Mouse (Mus musculus): ENCODE measurements around the gene Zkscan6. TPM values are rescaled to one million over a fixed set of nuclear protein-coding genes. Genes with fewer than 3 reads are reported as not detected.

Zkscan6 gene
- polyA plus RNA-seq, 1 experiment from 2014 or later, result 5.5 TPM

DNA sequence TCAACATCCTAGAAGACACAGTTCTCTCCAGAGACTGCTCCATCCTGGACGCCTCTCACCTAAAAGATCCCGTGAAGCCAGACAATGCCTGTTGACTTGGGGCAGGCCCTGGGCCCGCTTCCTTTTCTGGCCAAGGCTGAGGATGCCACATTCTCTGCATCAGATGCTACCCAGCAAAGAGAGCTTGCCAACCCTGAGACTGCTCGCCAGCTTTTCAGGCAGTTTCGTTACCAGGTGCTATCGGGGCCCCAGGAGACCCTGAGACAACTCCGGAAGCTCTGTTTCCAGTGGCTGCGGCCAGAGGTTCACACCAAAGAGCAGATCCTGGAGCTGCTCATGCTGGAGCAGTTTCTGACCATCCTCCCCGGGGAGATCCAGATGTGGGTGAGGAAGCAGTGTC, 7.4 kb downstream of the Zkscan6 start:
- Histone ChIP-seq H3K4me3 (replicated peaks) (no peak overlapping the region), H3K4me2 (no peak overlapping the region), H3K9ac (no peak overlapping the region), H3K36me3 (replicated peaks) (peaks cover 42% of the 10 kb centered on the region), H3K27me3 (no peaks in the 10 kb centered on the region), H3K27ac (replicated peaks) (no peak overlapping the region), H3K4me1 (replicated peaks) (no peaks in the 10 kb centered on the region), H3K9me3 (replicated peaks) (no peaks in the 10 kb centered on the region)
- no peak for ATAC-seq (ENCODE audit: insufficient read depth)
- WGBS (ENCODE audit: insufficient replicate concordance), result 85% methylated on average over 9 of the region's 9 CpGs

DNA sequence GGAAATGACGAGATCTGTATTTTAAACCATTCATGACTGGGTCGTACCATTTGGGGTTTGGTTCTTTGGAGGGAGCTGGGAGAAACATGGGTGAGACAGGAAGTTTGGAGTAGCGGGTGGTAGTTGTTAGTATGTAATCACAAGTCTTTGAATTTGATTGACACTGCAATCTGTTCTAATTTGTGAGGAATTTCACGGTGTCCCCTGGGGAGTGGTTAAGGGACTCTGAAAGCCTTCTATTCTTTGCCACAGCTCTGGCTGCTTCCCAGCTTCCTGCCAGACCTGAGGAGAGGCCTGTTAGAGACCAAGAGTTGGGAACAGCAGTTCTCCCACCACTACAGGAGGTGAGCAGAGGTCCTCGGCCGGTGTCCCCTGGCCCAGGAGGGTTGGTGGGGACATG, 9.3 kb downstream of the Zkscan6 start:
- Histone ChIP-seq H3K4me1 (replicated peaks) (no peaks in the 10 kb centered on the region), H3K36me3 (replicated peaks) (peaks cover 45% of the 10 kb centered on the region), H3K9ac (no peak overlapping the region), H3K4me2 (no peak overlapping the region), H3K27me3 (no peaks in the 10 kb centered on the region), H3K9me3 (replicated peaks) (no peaks in the 10 kb centered on the region), H3K27ac (replicated peaks) (no peak overlapping the region), H3K4me3 (replicated peaks) (no peak overlapping the region)
- 77% methylated on average over 6 of the region's 6 CpGs for WGBS (ENCODE audit: insufficient replicate concordance)
- ATAC-seq (ENCODE audit: insufficient read depth), result no peak

GRCm38 (mm10) chr11:65818193-65818592, 11.2 kb downstream of the Zkscan6 start:
- Histone ChIP-seq H3K4me2 (no peak overlapping the region), H3K27ac (replicated peaks) (no peak overlapping the region), H3K9ac (no peak overlapping the region), H3K27me3 (no peaks in the 10 kb centered on the region), H3K36me3 (replicated peaks) (peaks cover 65% of the 10 kb centered on the region), H3K4me1 (replicated peaks) (no peaks in the 10 kb centered on the region), H3K9me3 (replicated peaks) (no peaks in the 10 kb centered on the region), H3K4me3 (replicated peaks) (no peak overlapping the region)
- ATAC-seq (ENCODE audit: insufficient read depth), result no peak
- WGBS (ENCODE audit: insufficient replicate concordance), result 58% methylated on average over 1 of the region's 1 CpGs

DNA sequence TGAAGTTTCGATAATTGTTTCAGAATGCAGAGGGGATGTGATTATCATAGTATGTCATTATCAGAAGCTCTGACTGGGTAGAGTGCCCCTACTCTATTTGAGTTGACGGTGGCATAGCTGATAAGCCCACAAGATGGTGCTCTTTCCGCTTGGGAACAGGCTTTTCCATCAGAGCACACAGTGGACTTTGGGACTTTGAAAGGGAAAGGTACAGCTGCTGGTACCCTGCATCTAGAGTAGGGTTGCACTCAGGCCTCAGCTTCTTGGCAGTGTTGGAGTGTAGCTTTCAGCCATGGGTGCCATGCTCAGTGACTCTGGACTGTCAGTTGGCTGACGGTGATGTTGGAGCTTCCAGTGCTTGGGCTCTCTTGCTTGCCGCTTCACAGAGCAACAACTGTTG, 13.3 kb downstream of the Zkscan6 start:
- Histone ChIP-seq H3K4me2 (no peak overlapping the region), H3K4me1 (replicated peaks) (no peaks in the 10 kb centered on the region), H3K9me3 (replicated peaks) (no peaks in the 10 kb centered on the region), H3K27ac (replicated peaks) (no peak overlapping the region), H3K9ac (no peak overlapping the region), H3K4me3 (replicated peaks) (no peak overlapping the region), H3K36me3 (replicated peaks) (peaks cover 64% of the 10 kb centered on the region), H3K27me3 (no peaks in the 10 kb centered on the region)
- no peak for ATAC-seq (ENCODE audit: insufficient read depth)
- WGBS (ENCODE audit: insufficient replicate concordance), result 73% methylated on average over 5 of the region's 5 CpGs

DNA sequence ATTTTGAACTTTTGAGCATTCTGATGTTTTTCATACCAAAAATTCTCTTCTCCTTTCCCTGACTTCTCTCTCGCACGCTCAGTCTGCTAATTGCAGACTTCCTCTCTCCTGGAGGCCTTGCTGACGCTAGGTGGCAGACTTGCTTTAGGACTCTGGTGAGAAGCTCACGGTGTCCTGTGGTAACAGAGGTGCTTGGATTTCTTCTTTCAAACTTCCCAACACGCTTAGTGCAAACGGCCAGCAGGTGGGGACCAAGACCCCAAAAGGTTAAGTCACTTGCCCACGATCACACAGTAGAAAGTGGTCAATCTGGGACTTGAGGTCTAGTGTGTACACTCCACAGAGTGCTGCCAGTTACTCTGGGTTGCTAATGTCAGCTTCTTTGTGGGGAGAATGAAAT, 13.9 kb downstream of the Zkscan6 start:
- H3K9ac ChIP-seq, result no peak overlapping the region
- H3K27me3 ChIP-seq, result no peaks in the 10 kb centered on the region
- no peak overlapping the region for H3K4me2 ChIP-seq
- 26% methylated on average over 7 of the region's 7 CpGs for WGBS (ENCODE audit: insufficient replicate concordance)
- no peaks in the 10 kb centered on the region for H3K4me1 ChIP-seq (replicated peaks)
- no peak overlapping the region for H3K4me3 ChIP-seq (replicated peaks)
- no peak for ATAC-seq (ENCODE audit: insufficient read depth)
- H3K36me3 ChIP-seq (replicated peaks), result peaks cover 58% of the 10 kb centered on the region
- no peaks in the 10 kb centered on the region for H3K9me3 ChIP-seq (replicated peaks)
- H3K27ac ChIP-seq (replicated peaks), result no peak overlapping the region

DNA sequence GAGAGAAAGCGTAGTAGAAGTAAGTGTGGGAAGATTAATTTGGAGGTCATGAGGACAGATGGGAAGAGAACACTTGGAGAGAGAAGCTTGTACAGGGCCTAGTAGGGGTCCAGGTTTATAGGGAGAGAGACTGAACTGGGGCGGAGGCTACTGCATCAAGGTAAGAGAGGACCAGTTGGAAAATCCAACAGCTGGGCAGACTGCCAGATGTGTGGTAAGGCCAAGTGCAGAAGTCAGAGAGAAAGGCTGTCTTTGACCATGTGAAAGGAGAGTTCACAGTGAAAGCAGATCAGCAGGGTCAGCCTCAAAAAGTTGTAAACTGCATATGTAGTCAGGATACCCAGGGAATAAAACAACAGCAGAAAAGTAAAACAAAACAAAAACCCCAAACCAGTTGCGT, 17.6 kb downstream of the Zkscan6 start:
- H3K4me3 ChIP-seq (replicated peaks), result no peak overlapping the region
- H3K36me3 ChIP-seq (replicated peaks), result peaks cover 58% of the 10 kb centered on the region
- 83% methylated on average over 3 of the region's 3 CpGs for WGBS (ENCODE audit: insufficient replicate concordance)
- H3K9me3 ChIP-seq (replicated peaks), result no peaks in the 10 kb centered on the region
- no peaks in the 10 kb centered on the region for H3K4me1 ChIP-seq (replicated peaks)
- no peak overlapping the region for H3K27ac ChIP-seq (replicated peaks)
- H3K27me3 ChIP-seq, result no peaks in the 10 kb centered on the region
- no peak overlapping the region for H3K9ac ChIP-seq
- H3K4me2 ChIP-seq, result no peak overlapping the region
- no peak for ATAC-seq (ENCODE audit: insufficient read depth)

DNA sequence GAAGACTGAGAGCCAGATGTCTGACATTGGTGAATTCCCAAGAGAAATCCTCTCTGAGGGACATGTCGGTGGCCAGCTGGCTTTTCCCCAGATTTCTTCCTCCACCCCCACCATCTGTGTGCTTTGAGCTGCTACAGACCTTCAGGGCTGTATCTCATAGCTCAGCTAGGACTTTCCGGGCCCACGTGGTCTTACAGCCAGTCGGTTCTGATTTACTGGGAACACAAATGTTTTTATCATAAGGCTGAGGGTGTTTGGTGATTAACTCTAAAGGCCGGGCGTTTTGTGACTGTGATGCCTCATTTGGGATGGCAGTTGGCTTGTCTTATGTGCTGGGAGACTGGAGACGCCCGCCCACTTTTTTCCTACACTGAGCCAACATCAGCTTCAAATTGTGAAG, 32.0 kb downstream of the Zkscan6 start:
- Histone ChIP-seq H3K36me3 (replicated peaks) (no peaks in the 10 kb centered on the region), H3K4me2 (no peak overlapping the region), H3K27ac (replicated peaks) (no peak overlapping the region), H3K27me3 (no peaks in the 10 kb centered on the region), H3K9ac (no peak overlapping the region), H3K4me1 (replicated peaks) (no peaks in the 10 kb centered on the region), H3K4me3 (replicated peaks) (no peak overlapping the region), H3K9me3 (replicated peaks) (no peaks in the 10 kb centered on the region)
- ATAC-seq (ENCODE audit: insufficient read depth), result no peak
- WGBS (ENCODE audit: insufficient replicate concordance), result 71% methylated on average over 8 of the region's 8 CpGs

GRCm38 (mm10) chr11:65846446-65846845, 39.5 kb downstream of the Zkscan6 start:
- Histone ChIP-seq H3K4me2 (no peak overlapping the region), H3K9me3 (replicated peaks) (no peaks in the 10 kb centered on the region), H3K27ac (replicated peaks) (no peak overlapping the region), H3K36me3 (replicated peaks) (no peaks in the 10 kb centered on the region), H3K27me3 (no peaks in the 10 kb centered on the region), H3K4me1 (replicated peaks) (no peaks in the 10 kb centered on the region), H3K4me3 (replicated peaks) (no peak overlapping the region), H3K9ac (no peak overlapping the region)
- ATAC-seq (ENCODE audit: insufficient read depth), result no peak
- 50% methylated on average over 5 of the region's 5 CpGs for WGBS (ENCODE audit: insufficient replicate concordance)

GRCm38 (mm10) chr11:65852066-65852465, 45.1 kb downstream of the Zkscan6 start:
- WGBS (ENCODE audit: insufficient replicate concordance), result 7% methylated on average over 1 of the region's 1 CpGs
- H3K27ac ChIP-seq (replicated peaks), result no peak overlapping the region
- no peak overlapping the region for H3K9ac ChIP-seq
- no peaks in the 10 kb centered on the region for H3K27me3 ChIP-seq
- H3K4me1 ChIP-seq (replicated peaks), result no peaks in the 10 kb centered on the region
- no peak for ATAC-seq (ENCODE audit: insufficient read depth)
- no peaks in the 10 kb centered on the region for H3K9me3 ChIP-seq (replicated peaks)
- H3K36me3 ChIP-seq (replicated peaks), result no peaks in the 10 kb centered on the region
- no peak overlapping the region for H3K4me3 ChIP-seq (replicated peaks)
- H3K4me2 ChIP-seq, result no peak overlapping the region

- ATAC-seq (ENCODE audit: insufficient read depth), result no peak
- Histone ChIP-seq H3K9ac (no peak overlapping the region), H3K4me2 (no peak overlapping the region), H3K27ac (replicated peaks) (no peak overlapping the region), H3K27me3 (no peaks in the 10 kb centered on the region), H3K4me3 (replicated peaks) (no peak overlapping the region), H3K9me3 (replicated peaks) (no peaks in the 10 kb centered on the region), H3K36me3 (replicated peaks) (no peaks in the 10 kb centered on the region), H3K4me1 (replicated peaks) (no peaks in the 10 kb centered on the region)
- 58% methylated on average over 4 of the region's 4 CpGs for WGBS (ENCODE audit: insufficient replicate concordance)
Measured at GRCm38 (mm10) chr11:65861476-65861875, 54.5 kb downstream of the Zkscan6 start.

- no peaks in the 10 kb centered on the region for H3K36me3 ChIP-seq (replicated peaks)
- H3K4me2 ChIP-seq, result no peak overlapping the region
- no peaks in the 10 kb centered on the region for H3K4me1 ChIP-seq (replicated peaks)
- ATAC-seq (ENCODE audit: insufficient read depth), result no peak
- no peaks in the 10 kb centered on the region for H3K9me3 ChIP-seq (replicated peaks)
- 60% methylated on average over 1 of the region's 1 CpGs for WGBS (ENCODE audit: insufficient replicate concordance)
- no peaks in the 10 kb centered on the region for H3K27me3 ChIP-seq
- H3K9ac ChIP-seq, result no peak overlapping the region
- H3K4me3 ChIP-seq (replicated peaks), result no peak overlapping the region
- no peak overlapping the region for H3K27ac ChIP-seq (replicated peaks)
Measured at GRCm38 (mm10) chr11:65877146-65877775, 70.3 kb downstream of the Zkscan6 start.
